Mouse (Mus musculus): ENCODE results near the gene Cmtm4. TPM values are rescaled to one million over a fixed set of nuclear protein-coding genes. Genes with fewer than 3 reads are reported as not detected.

Gene Cmtm4
- polyA plus RNA-seq, 1 experiment: 1.2 TPM

DNA sequence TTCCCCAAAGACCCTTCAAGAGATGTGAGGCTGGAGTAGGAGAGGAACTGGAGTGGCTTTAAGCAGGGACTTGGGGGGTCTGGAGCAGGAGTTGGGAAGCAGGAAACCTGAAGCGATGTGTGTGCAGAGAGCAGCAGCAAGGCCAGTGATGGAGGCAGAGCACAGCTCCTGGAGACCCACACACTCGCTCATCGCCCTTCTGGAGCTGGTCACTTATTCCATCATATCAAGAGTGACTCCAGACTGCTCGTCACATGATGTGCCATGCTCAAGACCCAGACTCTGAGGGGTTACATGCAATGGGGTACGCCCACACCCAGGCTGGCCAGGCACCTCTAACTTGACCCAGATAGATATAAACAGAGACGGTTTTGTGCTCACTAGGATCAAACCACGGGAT, 15.3 kb downstream of the Cmtm4 start:
- H3K4me3 ChIP-seq (replicated peaks): no peak overlapping the region
- peaks cover 8% of the 10 kb centered on the region for H3K27me3 ChIP-seq (replicated peaks)
- peaks cover 19% of the 10 kb centered on the region for H3K4me1 ChIP-seq
- no peaks in the 10 kb centered on the region for H3K36me3 ChIP-seq (replicated peaks; ENCODE audit: low read length)
- no peaks in the 10 kb centered on the region for H3K9me3 ChIP-seq
- TF ChIP-seq FLI1 (IDR thresholded peaks at IDR 0.05; ENCODE audit: low read length) (no peak), GATA1 (IDR thresholded peaks at IDR 0.05; ENCODE audit: borderline replicate concordance, low read length) (no peak)

DNA sequence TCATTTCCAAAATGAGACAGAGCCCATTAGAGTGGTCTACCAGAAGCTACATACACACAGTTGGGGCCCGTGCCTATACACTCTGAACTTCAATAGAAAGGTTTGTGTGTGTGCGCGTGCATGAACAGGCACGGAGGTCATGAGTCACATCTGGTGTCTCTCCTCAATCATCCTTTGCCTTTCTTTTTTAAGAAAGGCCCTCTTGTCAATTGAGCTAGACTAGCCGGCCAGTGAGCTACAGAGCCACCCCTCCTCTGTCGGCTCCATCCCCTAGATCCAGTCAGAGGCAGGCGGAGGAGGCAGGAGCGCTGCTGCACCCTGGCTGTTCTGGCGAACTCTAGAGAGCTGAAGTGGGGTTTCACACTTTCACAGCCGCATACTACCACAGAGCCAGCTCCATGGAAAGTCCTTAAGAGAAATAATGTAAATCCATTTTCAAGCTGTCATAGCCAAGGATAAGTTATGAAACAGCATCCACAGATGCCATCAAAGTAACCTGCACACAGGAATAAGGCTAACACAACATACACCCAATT, 16.2 kb downstream of the Cmtm4 start:
- Histone ChIP-seq H3K4me3 (replicated peaks) (no peak overlapping the region), H3K4me1 (peaks cover 19% of the 10 kb centered on the region), H3K27me3 (replicated peaks) (peaks cover 8% of the 10 kb centered on the region), H3K36me3 (replicated peaks; ENCODE audit: low read length) (no peaks in the 10 kb centered on the region), H3K9me3 (no peaks in the 10 kb centered on the region)
- TF ChIP-seq GATA1 (IDR thresholded peaks at IDR 0.05; ENCODE audit: borderline replicate concordance, low read length) (no peak), FLI1 (IDR thresholded peaks at IDR 0.05; ENCODE audit: low read length) (no peak)

DNA sequence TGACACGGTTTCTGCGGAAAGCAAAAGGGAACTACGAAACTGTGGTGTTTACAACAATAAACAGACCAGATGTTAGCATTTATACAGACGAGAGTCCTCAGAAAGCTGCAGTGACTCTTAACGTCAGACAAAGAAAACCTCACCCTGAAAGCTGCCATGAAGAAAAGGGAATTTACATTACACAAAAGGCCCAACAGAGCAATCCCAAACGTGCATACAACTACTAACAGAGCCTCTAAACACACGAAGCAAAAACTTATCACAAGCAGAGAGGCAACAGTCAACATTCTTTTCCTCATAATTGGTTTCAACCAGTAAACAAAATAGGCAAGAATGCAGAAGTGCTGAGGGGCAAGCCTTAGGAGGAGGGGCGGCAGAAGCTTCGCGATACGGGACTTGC, 18.9 kb downstream of the Cmtm4 start:
- Histone ChIP-seq H3K4me1 (peaks cover 4% of the 10 kb centered on the region; the same call in 1 of the 2 replicates), H3K9me3 (no peaks in the 10 kb centered on the region), H3K27me3 (replicated peaks) (peaks cover 6% of the 10 kb centered on the region), H3K4me3 (replicated peaks) (no peak overlapping the region), H3K36me3 (replicated peaks; ENCODE audit: low read length) (no peaks in the 10 kb centered on the region)
- no peak for TF ChIP-seq FLI1 (IDR thresholded peaks at IDR 0.05; ENCODE audit: low read length)
- TF ChIP-seq GATA1 (IDR thresholded peaks at IDR 0.05; ENCODE audit: borderline replicate concordance, low read length): no peak

DNA sequence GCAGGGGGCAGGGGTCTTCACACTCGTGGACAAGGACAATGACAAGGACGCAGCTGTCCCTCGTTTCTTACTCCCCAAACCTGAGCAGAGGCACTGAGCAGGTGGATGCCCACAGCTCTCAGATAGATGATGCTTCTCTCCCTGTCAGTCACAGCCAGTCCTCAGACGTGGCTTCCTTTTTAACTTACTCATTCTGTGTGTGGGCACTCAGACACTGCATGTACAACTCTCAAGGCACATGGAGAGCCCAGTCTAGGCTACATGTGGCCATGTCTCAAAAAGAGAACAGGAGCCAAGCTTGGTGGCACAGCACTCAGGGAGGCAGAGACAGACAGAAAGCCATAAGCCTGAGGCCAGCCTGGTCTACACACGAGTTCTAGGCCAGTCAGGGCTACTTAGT, 19.6 kb downstream of the Cmtm4 start:
- peaks cover 2% of the 10 kb centered on the region for H3K27me3 ChIP-seq (replicated peaks)
- H3K4me3 ChIP-seq (replicated peaks): no peak overlapping the region
- peaks cover 8% of the 10 kb centered on the region; the same call in 1 of the 2 replicates for H3K4me1 ChIP-seq
- TF ChIP-seq FLI1 (IDR thresholded peaks at IDR 0.05; ENCODE audit: low read length): no peak
- no peaks in the 10 kb centered on the region for H3K9me3 ChIP-seq
- no peaks in the 10 kb centered on the region for H3K36me3 ChIP-seq (replicated peaks; ENCODE audit: low read length)

DNA sequence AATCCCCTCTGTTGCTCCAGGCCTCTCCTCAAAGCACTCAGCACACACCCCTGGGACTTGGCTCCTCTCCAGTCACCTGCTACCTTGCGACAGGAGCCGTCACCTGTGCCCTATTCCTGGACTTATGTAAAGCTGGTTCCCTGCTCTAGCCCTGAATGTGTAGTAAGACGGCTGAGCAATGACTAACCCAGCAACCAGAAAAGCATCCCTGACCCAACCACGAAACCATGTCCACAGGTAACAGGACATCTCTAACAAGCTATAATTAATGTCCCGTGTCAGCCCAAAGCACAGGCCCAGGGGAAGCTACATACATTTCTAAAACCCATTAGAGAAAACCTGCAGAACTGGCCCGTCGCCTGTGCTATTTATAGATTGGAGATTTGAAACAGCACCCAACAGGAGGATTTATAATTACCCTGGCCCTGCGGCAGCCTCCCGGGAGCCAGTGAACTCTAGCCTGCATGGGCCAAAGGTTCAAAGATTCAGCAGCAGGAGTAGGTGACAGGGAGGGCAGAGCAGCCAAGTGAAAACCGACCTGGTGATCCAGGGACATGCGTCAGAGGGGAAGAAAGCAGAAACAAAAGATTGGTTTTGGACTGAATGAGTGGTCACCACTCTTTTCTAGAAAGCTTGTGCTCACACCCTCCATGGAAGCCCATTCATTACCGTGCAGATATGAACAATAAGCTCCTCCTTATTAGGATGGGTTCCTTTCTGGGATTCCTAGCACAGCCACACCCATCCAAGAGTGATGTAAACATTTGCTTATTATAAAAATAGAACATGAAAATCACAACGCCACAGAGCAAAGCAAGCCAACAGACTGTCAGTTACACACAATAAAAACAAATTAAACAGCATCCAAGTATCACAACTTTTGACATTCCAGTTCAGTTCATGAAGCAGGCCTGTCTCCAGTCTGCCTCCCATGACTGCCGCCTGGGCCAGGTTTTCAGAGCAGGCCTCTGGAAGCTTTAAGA, 20.5 kb downstream of the Cmtm4 start:
- H3K4me3 ChIP-seq (replicated peaks): no peak overlapping the region
- no peaks in the 10 kb centered on the region for H3K9me3 ChIP-seq
- no peaks in the 10 kb centered on the region for H3K36me3 ChIP-seq (replicated peaks; ENCODE audit: low read length)
- no peak for TF ChIP-seq GATA1 (IDR thresholded peaks at IDR 0.05; ENCODE audit: borderline replicate concordance, low read length)
- H3K4me1 ChIP-seq: peaks cover 15% of the 10 kb centered on the region
- peaks cover 2% of the 10 kb centered on the region for H3K27me3 ChIP-seq (replicated peaks)

DNA sequence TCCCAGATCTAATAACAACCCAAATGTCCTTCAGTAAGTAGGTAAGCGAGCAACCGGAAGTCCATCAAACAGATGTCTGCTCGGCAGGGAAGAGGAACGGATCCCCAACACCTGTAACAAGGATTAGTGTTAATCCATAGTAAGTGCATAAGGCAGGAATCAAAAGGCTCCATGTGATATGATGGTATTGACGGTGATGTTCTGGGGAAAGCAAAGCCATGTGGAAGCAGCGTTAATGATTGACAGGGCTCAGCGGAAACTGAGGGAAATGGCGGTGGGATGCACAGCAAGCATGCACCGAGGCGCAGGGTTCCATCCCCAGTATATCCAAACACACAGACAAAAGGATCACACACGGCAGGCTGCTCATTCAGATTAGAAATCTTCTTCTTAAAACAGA, 21.3 kb downstream of the Cmtm4 start:
- TF ChIP-seq GATA1 (IDR thresholded peaks at IDR 0.05; ENCODE audit: borderline replicate concordance, low read length) (no peak), FLI1 (IDR thresholded peaks at IDR 0.05; ENCODE audit: low read length) (no peak)

DNA sequence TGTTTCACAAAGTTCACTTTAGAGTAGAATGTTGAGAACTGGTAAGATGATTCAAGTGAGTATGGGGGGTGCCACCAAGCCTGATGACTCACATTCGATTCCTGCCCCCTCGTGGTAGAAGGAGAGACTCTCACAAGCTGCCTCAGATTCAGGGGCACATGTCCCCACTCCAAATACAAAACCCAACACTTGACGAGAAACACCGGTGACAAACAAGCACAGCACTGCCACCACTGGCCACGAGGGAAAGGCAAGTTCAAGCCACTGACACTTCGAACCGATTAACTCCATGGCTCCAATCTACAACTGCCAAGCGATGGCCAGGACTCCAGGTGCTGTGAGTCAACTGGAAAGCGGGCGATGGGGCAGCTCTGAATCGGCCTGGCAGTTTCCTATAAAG, 21.8 kb downstream of the Cmtm4 start:
- TF ChIP-seq GATA1 (IDR thresholded peaks at IDR 0.05; ENCODE audit: borderline replicate concordance, low read length) (no peak), FLI1 (IDR thresholded peaks at IDR 0.05; ENCODE audit: low read length) (no peak)
- H3K27me3 ChIP-seq (replicated peaks): no peaks in the 10 kb centered on the region
- no peaks in the 10 kb centered on the region for H3K9me3 ChIP-seq
- H3K4me3 ChIP-seq (replicated peaks): no peak overlapping the region
- no peaks in the 10 kb centered on the region for H3K36me3 ChIP-seq (replicated peaks; ENCODE audit: low read length)
- H3K4me1 ChIP-seq: peaks cover 23% of the 10 kb centered on the region

More for the DNA sequence above, 21.3 kb downstream of the Cmtm4 start:
- Histone ChIP-seq H3K36me3 (replicated peaks; ENCODE audit: low read length) (no peaks in the 10 kb centered on the region), H3K4me3 (replicated peaks) (no peak overlapping the region), H3K9me3 (no peaks in the 10 kb centered on the region), H3K4me1 (peaks cover 23% of the 10 kb centered on the region), H3K27me3 (replicated peaks) (no peaks in the 10 kb centered on the region)

DNA sequence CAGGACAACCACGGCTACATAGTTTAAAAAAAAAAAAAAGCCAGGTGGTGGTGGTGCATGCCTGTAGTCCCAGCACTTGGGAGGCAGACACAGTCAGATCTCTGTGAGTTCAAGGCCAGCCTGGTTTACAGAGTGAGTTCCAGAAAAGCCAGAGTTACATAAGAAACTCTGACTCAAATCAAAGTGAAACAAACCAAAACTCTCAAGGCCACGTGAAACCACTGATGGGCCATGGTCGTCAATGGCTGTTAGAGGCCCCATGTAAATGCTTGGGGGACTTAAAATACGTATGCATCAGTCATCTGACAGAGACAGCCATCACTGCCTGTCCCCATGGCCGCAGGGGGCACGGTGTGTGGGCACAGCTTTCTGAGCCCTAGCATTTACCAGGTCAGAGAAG, 24.5 kb downstream of the Cmtm4 start:
- peaks cover 38% of the 10 kb centered on the region for H3K4me1 ChIP-seq
- no peaks in the 10 kb centered on the region for H3K9me3 ChIP-seq
- peaks cover 2% of the 10 kb centered on the region for H3K27me3 ChIP-seq (replicated peaks)
- no peak for TF ChIP-seq FLI1 (IDR thresholded peaks at IDR 0.05; ENCODE audit: low read length)
- no peak for TF ChIP-seq GATA1 (IDR thresholded peaks at IDR 0.05; ENCODE audit: borderline replicate concordance, low read length)
- no peak overlapping the region for H3K4me3 ChIP-seq (replicated peaks)
- H3K36me3 ChIP-seq (replicated peaks; ENCODE audit: low read length): no peaks in the 10 kb centered on the region

DNA sequence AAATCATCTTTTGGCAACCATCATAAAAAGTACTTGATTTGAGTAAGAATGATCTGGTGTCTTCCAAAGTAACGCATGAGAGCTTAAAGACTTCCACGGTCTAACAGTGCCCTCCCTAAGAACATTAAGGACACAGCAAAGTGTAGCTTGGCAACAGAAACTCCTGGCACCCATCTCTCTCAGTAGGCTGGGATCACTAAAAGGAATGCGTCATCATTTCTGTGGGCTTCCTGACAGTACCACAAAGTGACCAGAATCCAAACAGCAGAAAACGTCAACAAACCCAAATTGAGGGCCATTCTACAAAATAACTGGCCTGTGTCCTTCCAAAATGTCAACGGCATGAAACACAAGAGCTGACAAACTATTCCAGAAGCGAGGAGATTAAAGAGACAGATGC, 25.5 kb downstream of the Cmtm4 start:
- no peak overlapping the region for H3K4me3 ChIP-seq (replicated peaks)

DNA sequence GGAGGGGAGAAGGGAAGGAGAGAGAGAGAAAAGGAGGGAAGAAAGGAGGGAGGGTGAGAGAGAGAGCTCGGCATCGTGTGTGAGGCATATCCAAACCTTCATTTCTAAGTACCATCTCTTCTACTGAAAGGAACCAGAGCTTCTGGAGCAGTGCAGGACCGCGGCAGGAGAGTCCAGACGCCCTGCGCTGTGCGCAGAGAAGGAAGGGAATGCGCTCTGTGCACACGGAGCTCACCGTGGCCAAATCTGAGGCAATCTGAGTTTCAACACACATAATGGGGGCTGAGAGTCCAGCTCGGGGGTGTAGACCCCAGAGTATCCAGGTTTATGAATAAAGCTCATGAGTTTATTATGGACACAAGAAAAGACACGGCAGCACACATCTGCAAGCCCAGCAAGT, 26.0 kb downstream of the Cmtm4 start:
- H3K4me3 ChIP-seq (replicated peaks): no peak overlapping the region
- TF ChIP-seq FLI1 (IDR thresholded peaks at IDR 0.05; ENCODE audit: low read length): no peak
- no peak for TF ChIP-seq GATA1 (IDR thresholded peaks at IDR 0.05; ENCODE audit: borderline replicate concordance, low read length)
- H3K9me3 ChIP-seq: no peaks in the 10 kb centered on the region
- H3K4me1 ChIP-seq: peaks cover 43% of the 10 kb centered on the region
- peaks cover 2% of the 10 kb centered on the region for H3K27me3 ChIP-seq (replicated peaks)
- no peaks in the 10 kb centered on the region for H3K36me3 ChIP-seq (replicated peaks; ENCODE audit: low read length)

More for the DNA sequence above, 25.5 kb downstream of the Cmtm4 start:
- H3K36me3 ChIP-seq (replicated peaks; ENCODE audit: low read length): no peaks in the 10 kb centered on the region
- TF ChIP-seq GATA1 (IDR thresholded peaks at IDR 0.05; ENCODE audit: borderline replicate concordance, low read length) (no peak), FLI1 (IDR thresholded peaks at IDR 0.05; ENCODE audit: low read length) (no peak)
- H3K4me1 ChIP-seq: peaks cover 43% of the 10 kb centered on the region
- peaks cover 2% of the 10 kb centered on the region for H3K27me3 ChIP-seq (replicated peaks)
- no peaks in the 10 kb centered on the region for H3K9me3 ChIP-seq

Measured in megakaryocyte, embryonic 14.5 days (primary cell).